Mouse (Mus musculus) myocyte (in vitro differentiated cells): ENCODE results near the gene Rp2. TPM values are rescaled to one million over a fixed set of nuclear protein-coding genes. Genes with fewer than 3 reads are reported as not detected.

Experiments
- H3K27me3 ChIP-seq: one replicate; pipeline ENCODE4 v1.6.1; 2011; ENCODE audit not compliant: control insufficient read depth, insufficient read depth, insufficient read length
- H3K36me3 ChIP-seq: one replicate; pipeline ENCODE4 v1.6.1; 2011; ENCODE audit not compliant: control insufficient read depth, insufficient read depth
- H3K4me2 ChIP-seq: one replicate; pipeline ENCODE4 v1.6.1; 2011; ENCODE audit warnings: low read depth, control low read depth
- H3K4me3 ChIP-seq: one replicate; pipeline ENCODE4 v1.5.1; 2011; ENCODE audit warnings: mild to moderate bottlenecking, control low read depth, moderate library complexity
- H3K79me2 ChIP-seq: one replicate; pipeline ENCODE4 v1.6.1; 2011; ENCODE audit not compliant: control insufficient read depth, insufficient read depth
- H3ac ChIP-seq: one replicate; pipeline ENCODE4 v1.6.1; 2011; ENCODE audit not compliant: control insufficient read depth, insufficient read length
- CEBPB ChIP-seq: IDR thresholded peaks from 2 replicates; pipeline ENCODE4 v1.6.1; 2011; ENCODE audit warnings: mild to moderate bottlenecking, moderate library complexity; ENCODE audit not compliant: poor library complexity, insufficient read depth, severe bottlenecking
- E2F4 ChIP-seq: IDR thresholded peaks from one replicate; pipeline ENCODE4 v1.6.1; 2011; ENCODE audit warnings: mild to moderate bottlenecking, control low read depth, moderate library complexity; ENCODE audit not compliant: insufficient read depth
- MAX ChIP-seq: IDR thresholded peaks from one replicate; pipeline ENCODE4 v1.6.1; 2011; ENCODE audit warnings: low read depth, mild to moderate bottlenecking, control low read depth
- MYOD1 ChIP-seq, 3 experiments: IDR thresholded peaks; one replicate each; pipeline ENCODE4 v1.6.1; 2011; ENCODE audit warnings: control low read depth in 2 of 3, low read depth in 2 of 3, mild to moderate bottlenecking in 2 of 3, moderate library complexity in 1 of 3; ENCODE audit not compliant: insufficient read length in 2 of 3, control insufficient read depth in 1 of 3
- MYOG ChIP-seq, 3 experiments: IDR thresholded peaks; one replicate each; pipeline ENCODE4 v1.6.1; 2011; ENCODE audit warnings: control low read depth in 2 of 3, low read depth in 2 of 3, mild to moderate bottlenecking in 2 of 3; ENCODE audit not compliant: insufficient read length in 2 of 3, control insufficient read depth in 1 of 3, insufficient read depth in 1 of 3
- POLR2A ChIP-seq: IDR thresholded peaks from one replicate; pipeline ENCODE4 v1.6.1; 2011; ENCODE audit warnings: low read depth, mild to moderate bottlenecking, control low read depth, moderate library complexity; ENCODE audit not compliant: insufficient read length
- POLR2AphosphoS2 ChIP-seq: IDR thresholded peaks from one replicate; pipeline ENCODE4 v1.6.1; 2011; ENCODE audit warnings: low read depth, control low read depth; ENCODE audit not compliant: insufficient read length
- REST ChIP-seq: IDR thresholded peaks from one replicate; pipeline ENCODE4 v1.6.1; 2011; ENCODE audit warnings: mild to moderate bottlenecking, control low read depth, moderate library complexity; ENCODE audit not compliant: insufficient read depth, insufficient read length
- SRF ChIP-seq: IDR thresholded peaks from one replicate; pipeline ENCODE4 v1.6.1; 2011; ENCODE audit warnings: low read depth; ENCODE audit not compliant: control insufficient read depth, insufficient read length
- TCF12 ChIP-seq: IDR thresholded peaks from one replicate; pipeline ENCODE4 v1.6.1; 2011; ENCODE audit warnings: mild to moderate bottlenecking, control low read depth; ENCODE audit not compliant: poor library complexity, insufficient read depth, severe bottlenecking
- TCF3 ChIP-seq: IDR thresholded peaks from one replicate; pipeline ENCODE4 v1.6.1; 2011; ENCODE audit warnings: low read depth, control low read depth; ENCODE audit not compliant: insufficient read length
- USF1 ChIP-seq: IDR thresholded peaks from one replicate; pipeline ENCODE4 v1.6.1; 2011; ENCODE audit warnings: low read depth, mild to moderate bottlenecking, control low read depth, moderate library complexity
- polyA plus RNA-seq: library from polyadenylated mRNA; unstranded; fragments of >200 nt; fragmentation: generic; extraction: Trizol; gene quantifications from one replicate; pipeline ENCODE4 v1.2.1, GENCODE M21; 2012; ENCODE audit warnings: missing spikeins

The Rp2 gene
- polyA plus RNA-seq, 1 experiment = 2.3 TPM

- Histone ChIP-seq H3K27me3 (no peaks in the 10 kb centered on the region), H3K79me2 (no peaks in the 10 kb centered on the region)
Observed at GRCm38 (mm10) chrX:20418461-20418860, 54.2 kb downstream of the Rp2 start.

DNA sequence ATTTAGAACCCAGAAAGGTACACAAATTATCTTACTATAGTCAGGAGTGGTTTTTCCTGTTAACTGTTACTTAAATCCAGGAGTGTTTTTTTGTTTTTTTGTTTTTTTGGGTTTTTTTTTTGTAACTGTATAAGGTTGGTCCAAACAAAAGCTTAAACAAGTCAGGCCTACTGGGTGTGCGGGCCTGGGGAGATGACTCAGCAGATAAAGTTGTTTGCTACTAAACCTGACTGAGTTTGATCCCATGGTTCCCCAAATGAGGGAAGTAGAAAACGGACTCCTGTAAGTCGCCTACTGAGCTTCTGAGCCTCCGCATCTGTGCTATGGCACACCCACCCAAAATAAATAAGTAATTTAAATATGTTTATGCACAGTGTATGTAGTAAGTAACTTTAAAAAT is 55.3 kb downstream of the Rp2 start:
- H3K79me2 ChIP-seq = no peaks in the 10 kb centered on the region
- no peak for TF ChIP-seq MAX
- no peak for TF ChIP-seq USF1
- no peak for TF ChIP-seq POLR2AphosphoS2
- no peak for TF ChIP-seq TCF12
- no peak for TF ChIP-seq MYOD1 (IDR thresholded peaks at IDR 0.05; ENCODE audit: control insufficient read depth in 1 of 3, insufficient read length in 2 of 3, low read depth in 2 of 3)
- no peak for TF ChIP-seq CEBPB
- no peak for TF ChIP-seq MYOG (IDR thresholded peaks at IDR 0.05; ENCODE audit: control insufficient read depth in 1 of 3, insufficient read depth in 1 of 3, insufficient read length in 2 of 3, low read depth in 2 of 3)
- no peak for TF ChIP-seq TCF3
- TF ChIP-seq E2F4 = no peak
- H3ac ChIP-seq = no peak overlapping the region
- H3K36me3 ChIP-seq = no peaks in the 10 kb centered on the region
- H3K4me2 ChIP-seq = no peak overlapping the region
- no peak overlapping the region for H3K4me3 ChIP-seq
- H3K27me3 ChIP-seq = no peaks in the 10 kb centered on the region

More at GRCm38 (mm10) chrX:20418461-20418860, 54.2 kb downstream of the Rp2 start:
- H3K36me3 ChIP-seq = no peaks in the 10 kb centered on the region
- no peak overlapping the region for H3K4me3 ChIP-seq
- H3ac ChIP-seq = no peak overlapping the region
- H3K4me2 ChIP-seq = no peak overlapping the region
- no peak for TF ChIP-seq E2F4
- no peak for TF ChIP-seq MAX
- TF ChIP-seq POLR2AphosphoS2 = no peak
- no peak for TF ChIP-seq TCF3

DNA sequence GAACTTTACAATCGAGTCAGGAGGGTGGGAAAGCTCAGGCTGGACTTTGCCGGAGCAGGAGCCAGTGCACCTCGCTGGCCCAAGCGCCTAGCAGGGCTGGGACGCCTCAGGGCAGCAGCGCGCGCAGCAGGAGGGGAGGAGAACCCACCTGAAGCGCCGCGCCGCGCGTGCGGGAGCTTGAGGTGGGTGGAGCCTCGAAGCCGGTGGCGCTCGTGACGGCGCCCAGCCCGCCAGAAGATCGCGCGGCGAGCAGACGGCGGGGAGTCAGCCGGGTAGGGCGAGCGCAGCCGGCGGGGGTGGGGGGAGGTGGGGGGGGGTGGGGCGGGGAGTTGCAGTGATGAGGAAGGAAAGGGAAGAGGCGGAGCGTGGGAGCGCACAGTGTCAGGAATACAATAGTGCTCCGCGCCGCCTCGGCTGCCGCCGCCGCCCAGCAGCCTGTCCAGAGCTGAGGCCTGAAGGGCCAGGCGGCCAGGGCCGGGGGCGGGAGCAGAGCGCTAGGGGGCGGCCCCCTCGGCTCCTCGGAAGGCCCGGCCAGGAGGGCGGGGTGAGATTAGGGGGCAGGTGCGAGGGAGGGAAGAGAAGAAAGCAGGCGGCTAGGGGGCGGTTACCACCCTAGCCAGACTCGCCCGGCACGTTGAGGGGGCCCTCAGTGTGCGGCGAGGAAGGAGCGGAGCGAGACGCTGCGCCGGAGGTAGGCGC is 61.0 kb downstream of the Rp2 start, which contains the start of gene Jade3:
Gene Jade3 (plus strand): TSS at position 549 of the 699 bp plus-strand sequence.
- Histone ChIP-seq H3K36me3 (no peaks in the 10 kb centered on the region), H3K4me2 (peak within 1 kb of the TSS; percentile 62), H3K79me2 (peaks cover 9% of the 10 kb centered on the region), H3K4me3 (peak within 1 kb of the TSS; percentile 44), H3K27me3 (no peaks in the 10 kb centered on the region), H3ac (peak within 1 kb of the TSS; percentile 60)
- TF ChIP-seq MAX (no peak), POLR2AphosphoS2 (peak; percentile 94), SRF (no peak), E2F4 (no peak), MYOD1 (IDR thresholded peaks at IDR 0.05; ENCODE audit: control insufficient read depth in 1 of 3, insufficient read length in 2 of 3, low read depth in 2 of 3) (peak in 1 of 3 experiments; percentile 32), MYOG (IDR thresholded peaks at IDR 0.05; ENCODE audit: control insufficient read depth in 1 of 3, insufficient read depth in 1 of 3, insufficient read length in 2 of 3, low read depth in 2 of 3) (peak in 2 of 3 experiments; percentile 1 to 7), REST (no peak), CEBPB (no peak), TCF3 (no peak), USF1 (no peak), TCF12 (no peak), POLR2A (peak; percentile 98)

DNA sequence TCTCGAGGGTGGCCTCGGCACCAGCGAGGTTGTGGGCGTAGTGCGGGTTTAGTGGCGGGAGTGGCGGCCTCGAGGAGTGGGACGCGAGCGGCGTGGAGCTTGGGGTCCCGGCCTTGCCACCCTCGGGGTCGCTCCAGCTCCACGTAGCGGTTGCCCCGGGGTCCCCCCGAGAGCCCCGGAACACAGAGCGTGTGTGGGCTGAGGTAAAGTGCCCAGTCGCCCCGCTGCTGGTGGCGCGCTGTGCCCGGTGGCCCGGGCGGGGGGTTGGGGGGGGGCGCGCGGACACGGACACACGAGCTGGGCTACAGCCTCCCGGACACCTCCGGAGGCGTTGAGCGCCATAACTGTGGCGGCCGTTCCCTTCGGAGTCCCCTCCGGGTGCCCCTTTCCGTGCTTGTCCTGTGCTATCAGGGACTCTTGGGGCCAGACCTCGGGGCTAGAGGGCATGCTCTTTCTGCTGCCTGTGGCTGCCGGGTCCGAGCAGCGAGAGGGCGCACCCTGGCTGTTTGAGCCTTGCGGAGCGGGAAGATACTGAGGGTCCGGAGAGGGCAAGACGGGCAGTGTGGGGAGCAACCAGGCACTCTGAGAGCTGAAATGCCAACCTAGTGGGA is 61.7 kb downstream of the Rp2 start:
- no peaks in the 10 kb centered on the region for H3K27me3 ChIP-seq
- H3K4me3 ChIP-seq = peak overlapping the region; percentile 44
- no peak for TF ChIP-seq CEBPB
- no peak for TF ChIP-seq TCF12
- no peak for TF ChIP-seq REST
- H3K36me3 ChIP-seq = no peaks in the 10 kb centered on the region
- H3K4me2 ChIP-seq = peak overlapping the region; percentile 42
- H3ac ChIP-seq = peak overlapping the region; percentile 60
- peaks cover 9% of the 10 kb centered on the region for H3K79me2 ChIP-seq

Other genes starting within 250 kb of the Rp2 start
- 0.13 TPM for gene Slc9a7, start 72.7 kb upstream of the Rp2 start, polyA plus RNA-seq
- gene Jade3, start 61.2 kb downstream of the Rp2 start, polyA plus RNA-seq = 1.2 TPM
- gene Rgn, start 185.3 kb downstream of the Rp2 start, polyA plus RNA-seq = not detected